Mouse (Mus musculus) G1E (cell line): ENCODE results near the gene Cobl.

Source experiments
- CTCF ChIP-seq: IDR thresholded peaks from 2 replicates; pipeline ENCODE4 v1.5.1; 2012; ENCODE audit warnings: low read depth, low read length, inconsistent platforms, mixed read lengths
- GATA1 ChIP-seq: IDR thresholded peaks from 2 replicates; pipeline ENCODE4 v1.6.1; 2012; ENCODE audit warnings: borderline replicate concordance, low read length, inconsistent platforms, mixed read lengths
- POLR2AphosphoS5 ChIP-seq: IDR thresholded peaks from 2 replicates; pipeline ENCODE4 v1.6.1; 2012; ENCODE audit warnings: low read depth, low read length, inconsistent platforms; ENCODE audit not compliant: insufficient replicate concordance

DNA sequence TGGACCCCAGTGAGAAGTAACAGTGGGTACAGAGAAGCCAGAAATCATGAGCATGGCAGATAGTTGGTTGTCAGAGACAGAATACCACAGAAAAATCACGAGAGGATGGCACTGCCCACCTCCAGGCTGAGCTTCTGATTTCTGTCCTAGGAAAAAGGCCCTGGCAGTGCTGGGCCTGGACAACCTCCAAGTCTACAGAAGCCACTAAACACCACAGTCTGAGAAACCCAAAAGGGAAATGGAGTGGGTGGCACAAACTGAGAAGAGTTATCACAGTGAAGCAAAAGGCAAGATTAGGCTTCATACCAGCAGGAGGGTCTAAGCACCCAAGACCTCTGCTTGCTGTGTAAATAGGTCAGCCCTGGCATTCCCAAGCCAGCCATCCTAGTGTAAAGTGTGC, 1.8 kb upstream of the Cobl start:
- TF ChIP-seq CTCF (no peak), GATA1 (no peak), POLR2AphosphoS5 (no peak)
